Mouse (Mus musculus): ENCODE measurements around the gene Cecr2. TPM values are rescaled to one million over a fixed set of nuclear protein-coding genes. Genes with fewer than 3 reads are reported as not detected.

Gene Cecr2
- polyA plus RNA-seq, 1 experiment from 2014 or later, result 0.61 TPM

DNA sequence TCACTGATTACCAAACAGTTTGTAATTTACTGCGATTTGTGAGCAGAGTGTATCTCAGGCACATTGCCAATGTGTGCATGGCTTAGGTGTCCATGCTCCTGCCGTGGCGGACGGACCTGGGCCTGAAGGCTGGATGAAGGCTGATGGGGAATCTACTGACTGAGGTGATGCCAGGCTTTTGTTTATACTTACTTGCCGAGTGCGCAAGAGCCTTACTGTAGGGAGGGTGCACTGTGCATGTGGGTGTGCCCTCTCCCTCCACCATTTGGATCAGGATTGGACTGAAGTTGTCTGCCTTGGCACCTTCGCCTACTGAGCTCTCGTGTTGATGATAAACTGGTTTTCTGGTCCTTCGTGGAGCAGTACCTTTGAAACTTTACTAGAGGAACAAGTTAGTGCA is 111.4 kb downstream of the Cecr2 start:
- Histone ChIP-seq H3K27ac (ENCODE audit: low read length) (no peak overlapping the region), H3K27me3 (replicated peaks; ENCODE audit: control insufficient read depth, insufficient read depth, low read length) (no peaks in the 10 kb centered on the region), H3K4me3 (ENCODE audit: low read length) (no peak overlapping the region), H3K4me1 (ENCODE audit: control insufficient read depth, insufficient read depth, low read length) (peaks cover 3% of the 10 kb centered on the region; the same call in 1 of the 2 replicates), H3K9me3 (ENCODE audit: control insufficient read depth, low read length) (no peaks in the 10 kb centered on the region), H3K36me3 (ENCODE audit: control insufficient read depth, insufficient read depth, low read length) (no peaks in the 10 kb centered on the region), H3K9ac (ENCODE audit: low read depth, low read length) (no peak overlapping the region), H3K4me2 (ENCODE audit: low read depth, low read length) (no peak overlapping the region)
- ATAC-seq, result no peak
- WGBS, result 75% methylated on average over 9 of the region's 9 CpGs

DNA sequence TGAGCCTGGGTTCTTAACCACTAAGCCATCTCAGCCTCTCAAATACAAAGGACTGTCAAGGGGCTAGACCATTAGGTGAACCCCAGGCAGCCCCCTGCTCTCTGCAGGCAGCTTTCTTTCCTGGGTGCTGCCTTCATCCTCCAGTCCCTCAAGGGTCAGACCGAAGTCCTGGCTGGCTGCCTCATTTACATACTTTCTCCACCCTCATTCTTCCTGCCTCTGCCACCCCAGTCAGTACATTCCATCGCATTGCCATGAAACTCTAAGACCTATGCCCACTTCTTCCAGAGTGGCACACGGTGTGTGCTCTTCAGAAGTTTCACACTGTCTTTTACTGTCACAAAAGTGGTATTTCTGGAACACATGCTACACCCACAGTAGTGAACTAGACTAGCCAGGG is 112.1 kb downstream of the Cecr2 start:
- H3K9me3 ChIP-seq (ENCODE audit: control insufficient read depth, low read length), result no peaks in the 10 kb centered on the region
- no peaks in the 10 kb centered on the region for H3K36me3 ChIP-seq (ENCODE audit: control insufficient read depth, insufficient read depth, low read length)
- 54% methylated on average over 3 of the region's 3 CpGs for WGBS
- ATAC-seq, result no peak
- H3K27me3 ChIP-seq (replicated peaks; ENCODE audit: control insufficient read depth, insufficient read depth, low read length), result no peaks in the 10 kb centered on the region
- H3K9ac ChIP-seq (ENCODE audit: low read depth, low read length), result no peak overlapping the region
- H3K27ac ChIP-seq (ENCODE audit: low read length), result no peak overlapping the region
- no peak overlapping the region for H3K4me3 ChIP-seq (ENCODE audit: low read length)
- peaks cover 2% of the 10 kb centered on the region; the same call in 1 of the 2 replicates for H3K4me1 ChIP-seq (ENCODE audit: control insufficient read depth, insufficient read depth, low read length)
- no peak overlapping the region for H3K4me2 ChIP-seq (ENCODE audit: low read depth, low read length)

GRCm38 (mm10) chr6:120782948-120783347 is 116.8 kb downstream of the Cecr2 start:
- Histone ChIP-seq H3K9me3 (ENCODE audit: control insufficient read depth, low read length) (no peaks in the 10 kb centered on the region), H3K4me2 (ENCODE audit: low read depth, low read length) (no peak overlapping the region), H3K9ac (ENCODE audit: low read depth, low read length) (no peak overlapping the region), H3K27me3 (replicated peaks; ENCODE audit: control insufficient read depth, insufficient read depth, low read length) (no peaks in the 10 kb centered on the region), H3K4me3 (ENCODE audit: low read length) (no peak overlapping the region), H3K4me1 (ENCODE audit: control insufficient read depth, insufficient read depth, low read length) (no peaks in the 10 kb centered on the region), H3K36me3 (ENCODE audit: control insufficient read depth, insufficient read depth, low read length) (no peaks in the 10 kb centered on the region), H3K27ac (ENCODE audit: low read length) (no peak overlapping the region)
- 89% methylated on average over 2 of the region's 2 CpGs for WGBS
- ATAC-seq, result no peak

DNA sequence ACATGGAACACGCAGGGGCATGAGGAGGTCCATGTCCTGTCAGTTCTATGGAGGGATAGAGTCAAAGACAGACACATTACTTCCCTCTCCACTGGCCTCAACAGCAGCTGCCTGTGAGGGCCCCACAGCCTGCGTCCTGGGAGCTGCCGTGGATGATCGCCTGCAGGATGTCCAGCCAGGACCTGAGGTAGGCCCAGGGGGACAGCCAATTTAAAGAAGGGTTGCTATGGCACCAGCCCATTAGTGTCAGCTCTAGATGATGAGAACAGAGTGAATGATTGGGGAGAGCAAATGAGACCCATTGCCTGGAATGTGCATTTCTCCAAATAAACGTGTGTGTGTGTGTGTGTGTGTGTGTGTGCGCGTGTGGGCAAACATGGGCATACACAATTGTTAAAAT is 118.2 kb downstream of the Cecr2 start:
- H3K27ac ChIP-seq (ENCODE audit: low read length), result no peak overlapping the region
- H3K9me3 ChIP-seq (ENCODE audit: control insufficient read depth, low read length), result no peaks in the 10 kb centered on the region
- WGBS, result 55% methylated on average over 7 of the region's 7 CpGs
- no peaks in the 10 kb centered on the region for H3K27me3 ChIP-seq (replicated peaks; ENCODE audit: control insufficient read depth, insufficient read depth, low read length)
- H3K4me3 ChIP-seq (ENCODE audit: low read length), result no peak overlapping the region
- H3K9ac ChIP-seq (ENCODE audit: low read depth, low read length), result no peak overlapping the region
- ATAC-seq, result no peak
- no peaks in the 10 kb centered on the region for H3K36me3 ChIP-seq (ENCODE audit: control insufficient read depth, insufficient read depth, low read length)
- H3K4me1 ChIP-seq (ENCODE audit: control insufficient read depth, insufficient read depth, low read length), result no peaks in the 10 kb centered on the region
- no peak overlapping the region for H3K4me2 ChIP-seq (ENCODE audit: low read depth, low read length)

- Histone ChIP-seq H3K4me2 (ENCODE audit: low read depth, low read length) (no peak overlapping the region), H3K36me3 (ENCODE audit: control insufficient read depth, insufficient read depth, low read length) (no peaks in the 10 kb centered on the region), H3K4me3 (ENCODE audit: low read length) (no peak overlapping the region), H3K4me1 (ENCODE audit: control insufficient read depth, insufficient read depth, low read length) (no peaks in the 10 kb centered on the region), H3K27me3 (replicated peaks; ENCODE audit: control insufficient read depth, insufficient read depth, low read length) (no peaks in the 10 kb centered on the region), H3K9ac (ENCODE audit: low read depth, low read length) (no peak overlapping the region), H3K9me3 (ENCODE audit: control insufficient read depth, low read length) (no peaks in the 10 kb centered on the region), H3K27ac (ENCODE audit: low read length) (no peak overlapping the region)
- ATAC-seq, result no peak
- 79% methylated on average over 5 of the region's 5 CpGs for WGBS
These were observed 122.0 kb downstream of the Cecr2 start for GRCm38 (mm10) chr6:120788068-120788607.

- H3K36me3 ChIP-seq (ENCODE audit: control insufficient read depth, insufficient read depth, low read length), result peaks cover 4% of the 10 kb centered on the region; the same call in 1 of the 2 replicates
- ATAC-seq, result no peak
- H3K4me3 ChIP-seq (ENCODE audit: low read length), result no peak overlapping the region
- H3K4me2 ChIP-seq (ENCODE audit: low read depth, low read length), result no peak overlapping the region
- H3K27ac ChIP-seq (ENCODE audit: low read length), result no peak overlapping the region
- H3K27me3 ChIP-seq (replicated peaks; ENCODE audit: control insufficient read depth, insufficient read depth, low read length), result no peaks in the 10 kb centered on the region
- H3K9me3 ChIP-seq (ENCODE audit: control insufficient read depth, low read length), result no peaks in the 10 kb centered on the region
- no peaks in the 10 kb centered on the region for H3K4me1 ChIP-seq (ENCODE audit: control insufficient read depth, insufficient read depth, low read length)
- no peak overlapping the region for H3K9ac ChIP-seq (ENCODE audit: low read depth, low read length)
These were observed 122.7 kb downstream of the Cecr2 start for GRCm38 (mm10) chr6:120788904-120789303.

DNA sequence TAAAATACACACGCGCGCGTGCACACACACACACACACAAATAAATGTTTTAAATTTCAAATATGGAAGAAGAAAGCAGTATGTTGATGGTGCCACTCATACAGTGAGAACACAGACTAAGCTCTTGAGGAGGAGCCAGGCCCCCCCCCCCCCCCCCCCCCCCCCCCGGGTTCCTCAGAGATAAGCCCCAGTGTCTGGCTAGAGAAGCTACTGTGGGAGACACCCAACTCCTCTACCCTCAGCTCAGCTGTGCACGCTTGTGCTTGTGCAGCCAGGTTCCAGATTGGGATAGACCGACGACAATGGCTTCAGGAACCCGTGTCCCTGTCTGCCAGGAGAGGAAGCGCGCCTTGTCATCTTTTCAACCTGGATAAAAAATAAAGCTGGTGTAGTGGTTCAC is 124.0 kb downstream of the Cecr2 start:
- Histone ChIP-seq H3K36me3 (ENCODE audit: control insufficient read depth, insufficient read depth, low read length) (peaks cover 8% of the 10 kb centered on the region; the same call in 1 of the 2 replicates), H3K27ac (ENCODE audit: low read length) (no peak overlapping the region), H3K4me1 (ENCODE audit: control insufficient read depth, insufficient read depth, low read length) (no peaks in the 10 kb centered on the region), H3K4me3 (ENCODE audit: low read length) (no peak overlapping the region), H3K4me2 (ENCODE audit: low read depth, low read length) (no peak overlapping the region), H3K27me3 (replicated peaks; ENCODE audit: control insufficient read depth, insufficient read depth, low read length) (no peaks in the 10 kb centered on the region), H3K9me3 (ENCODE audit: control insufficient read depth, low read length) (no peaks in the 10 kb centered on the region), H3K9ac (ENCODE audit: low read depth, low read length) (no peak overlapping the region)
- peak; percentile 47; the same call in 1 of the 2 replicates for ATAC-seq
- WGBS, result 87% methylated on average over 10 of the region's 11 CpGs

DNA sequence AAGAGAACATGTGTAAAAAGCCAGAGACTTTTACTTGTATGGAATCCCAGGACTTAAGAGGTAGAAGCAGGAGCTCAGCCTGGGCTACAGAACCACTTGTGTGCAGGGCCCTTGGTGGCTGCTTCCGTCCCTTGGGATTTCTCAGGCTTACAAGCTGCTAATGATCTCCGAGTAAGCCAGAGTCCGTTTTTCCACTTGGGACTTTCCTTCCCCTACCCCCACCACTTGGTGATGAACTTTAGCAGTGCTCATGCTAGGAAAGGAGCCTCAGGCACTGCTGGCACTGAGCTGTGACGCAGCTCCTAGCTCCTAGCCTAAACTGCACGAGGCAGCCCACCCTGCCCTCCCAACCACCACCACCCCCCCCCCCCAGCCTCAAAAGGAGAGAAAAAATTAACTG is 124.5 kb downstream of the Cecr2 start:
- no peaks in the 10 kb centered on the region for H3K27me3 ChIP-seq (replicated peaks; ENCODE audit: control insufficient read depth, insufficient read depth, low read length)
- no peaks in the 10 kb centered on the region for H3K9me3 ChIP-seq (ENCODE audit: control insufficient read depth, low read length)
- H3K4me2 ChIP-seq (ENCODE audit: low read depth, low read length), result no peak overlapping the region
- H3K27ac ChIP-seq (ENCODE audit: low read length), result no peak overlapping the region
- H3K4me3 ChIP-seq (ENCODE audit: low read length), result no peak overlapping the region
- H3K4me1 ChIP-seq (ENCODE audit: control insufficient read depth, insufficient read depth, low read length), result no peaks in the 10 kb centered on the region
- ATAC-seq, result no peak
- peaks cover 8% of the 10 kb centered on the region; the same call in 1 of the 2 replicates for H3K36me3 ChIP-seq (ENCODE audit: control insufficient read depth, insufficient read depth, low read length)
- no peak overlapping the region for H3K9ac ChIP-seq (ENCODE audit: low read depth, low read length)
- WGBS, result 60% methylated on average over 5 of the region's 5 CpGs

GRCm38 (mm10) chr6:120792947-120793346 is 126.8 kb downstream of the Cecr2 start:
- Histone ChIP-seq H3K4me3 (ENCODE audit: low read length) (no peak overlapping the region), H3K27ac (ENCODE audit: low read length) (no peak overlapping the region), H3K4me2 (ENCODE audit: low read depth, low read length) (no peak overlapping the region), H3K9me3 (ENCODE audit: control insufficient read depth, low read length) (no peaks in the 10 kb centered on the region), H3K4me1 (ENCODE audit: control insufficient read depth, insufficient read depth, low read length) (no peaks in the 10 kb centered on the region), H3K36me3 (ENCODE audit: control insufficient read depth, insufficient read depth, low read length) (peaks cover 15% of the 10 kb centered on the region), H3K9ac (ENCODE audit: low read depth, low read length) (no peak overlapping the region), H3K27me3 (replicated peaks; ENCODE audit: control insufficient read depth, insufficient read depth, low read length) (no peaks in the 10 kb centered on the region)
- ATAC-seq, result no peak
- WGBS, result 83% methylated on average over 8 of the region's 8 CpGs

DNA sequence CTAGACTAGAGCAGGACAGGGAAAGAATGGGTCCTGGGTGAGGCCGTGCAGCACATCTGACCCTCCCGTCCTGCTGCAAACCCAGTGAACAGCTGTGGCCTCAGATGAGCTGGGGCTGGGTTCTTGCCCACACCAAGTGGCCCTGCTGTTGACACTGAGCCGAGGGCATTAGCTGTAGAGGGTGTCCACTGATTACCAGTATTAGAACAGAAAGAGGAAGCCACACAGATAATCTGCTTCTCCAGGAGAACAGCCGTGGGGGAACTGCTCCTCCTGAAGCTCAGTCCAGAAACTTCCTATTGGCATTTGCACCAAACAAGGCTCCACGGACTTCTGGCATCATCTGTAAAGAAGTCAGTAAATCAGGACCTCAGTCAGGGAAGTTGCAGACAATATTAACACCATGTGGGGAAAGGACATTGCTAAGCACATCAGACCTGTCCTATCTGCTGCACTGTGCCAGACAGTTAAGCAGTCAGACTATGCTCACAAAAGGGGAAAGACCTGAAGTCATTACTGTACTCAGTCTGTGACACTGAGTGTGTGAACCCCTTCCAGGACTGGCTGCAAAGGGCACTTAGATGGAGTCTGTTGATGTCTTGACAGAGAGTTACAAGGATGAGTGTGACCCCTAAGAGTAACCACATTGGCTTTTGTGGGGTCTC is 129.4 kb downstream of the Cecr2 start:
- H3K4me1 ChIP-seq (ENCODE audit: control insufficient read depth, insufficient read depth, low read length), result no peaks in the 10 kb centered on the region
- H3K9me3 ChIP-seq (ENCODE audit: control insufficient read depth, low read length), result no peaks in the 10 kb centered on the region
- no peak overlapping the region for H3K27ac ChIP-seq (ENCODE audit: low read length)
- peaks cover 15% of the 10 kb centered on the region for H3K36me3 ChIP-seq (ENCODE audit: control insufficient read depth, insufficient read depth, low read length)
- no peaks in the 10 kb centered on the region for H3K27me3 ChIP-seq (replicated peaks; ENCODE audit: control insufficient read depth, insufficient read depth, low read length)
- no peak overlapping the region for H3K4me3 ChIP-seq (ENCODE audit: low read length)
- no peak overlapping the region for H3K4me2 ChIP-seq (ENCODE audit: low read depth, low read length)
- no peak overlapping the region for H3K9ac ChIP-seq (ENCODE audit: low read depth, low read length)
- WGBS, result 78% methylated on average over 5 of the region's 5 CpGs
- no peak for ATAC-seq
